Mouse (Mus musculus): Measurements from ENCODE around the gene Abcg3.
"Not testable (repeated sequence)": the region's sequence is repeated elsewhere in the genome, so short reads cannot be mapped to it uniquely, and the experiment has no call there.

Gene Abcg3

DNA sequence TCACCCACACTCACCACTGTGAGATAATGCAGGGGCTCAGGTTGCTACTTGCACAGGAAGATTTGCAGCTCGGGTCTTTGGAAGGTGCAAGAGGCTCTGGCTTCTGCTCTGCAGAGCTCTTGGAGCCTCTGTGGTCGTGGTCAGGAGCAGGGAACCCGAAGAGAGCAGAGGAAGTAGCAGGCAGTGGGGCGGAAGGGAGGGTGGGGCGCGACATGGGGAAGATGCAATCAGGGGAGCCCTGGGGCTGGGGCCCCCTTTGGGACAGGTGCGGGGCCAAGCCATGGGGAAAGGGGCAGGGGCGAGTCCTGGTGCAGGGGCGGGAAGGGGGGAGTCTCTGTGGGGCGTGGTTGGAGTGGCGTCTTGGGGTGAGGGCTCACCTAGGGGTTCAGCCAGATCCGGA, at the start of gene Abcg3:
TSS of gene Abcg3 (minus strand) at position 184 of the 400 bp plus-strand sequence.
- no peak for DNase-seq (ENCODE audit: low spot score in 2 of 2)

GRCm38 (mm10) chr5:105012551-105012950, 30.0 kb upstream of the Abcg3 start:
- no peak for DNase-seq (ENCODE audit: low spot score in 2 of 2)

- DNase-seq (ENCODE audit: low spot score in 2 of 2): no peak
These were observed 29.1 kb upstream of the Abcg3 start for GRCm38 (mm10) chr5:105011570-105011969.

DNA sequence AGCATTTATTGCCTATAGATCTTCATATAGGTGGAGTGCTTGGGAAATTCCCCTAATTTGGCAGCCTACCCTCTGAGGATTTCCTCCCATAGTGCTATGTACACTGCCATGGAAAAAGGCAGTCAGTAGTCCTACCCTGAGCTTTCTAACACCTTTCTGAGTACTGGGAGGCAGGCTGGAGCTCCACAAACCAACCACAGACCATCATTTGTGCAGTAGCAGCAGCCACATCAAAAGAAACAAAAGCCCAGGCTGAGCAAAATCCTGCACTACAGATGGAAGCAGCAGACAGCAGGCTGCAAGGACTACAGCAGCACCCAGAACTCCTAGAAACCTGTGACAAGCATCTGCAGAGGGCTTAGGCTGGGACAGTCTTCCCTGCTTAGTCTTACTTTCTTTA, 27.9 kb upstream of the Abcg3 start:
- no peak for DNase-seq (ENCODE audit: low spot score in 2 of 2)

GRCm38 (mm10) chr5:104989411-104989810, 6.9 kb upstream of the Abcg3 start:
- DNase-seq (ENCODE audit: low spot score in 2 of 2): no peak

- DNase-seq (ENCODE audit: low spot score in 2 of 2): no peak
These were observed 5.5 kb upstream of the Abcg3 start for GRCm38 (mm10) chr5:104988000-104988399.

DNA sequence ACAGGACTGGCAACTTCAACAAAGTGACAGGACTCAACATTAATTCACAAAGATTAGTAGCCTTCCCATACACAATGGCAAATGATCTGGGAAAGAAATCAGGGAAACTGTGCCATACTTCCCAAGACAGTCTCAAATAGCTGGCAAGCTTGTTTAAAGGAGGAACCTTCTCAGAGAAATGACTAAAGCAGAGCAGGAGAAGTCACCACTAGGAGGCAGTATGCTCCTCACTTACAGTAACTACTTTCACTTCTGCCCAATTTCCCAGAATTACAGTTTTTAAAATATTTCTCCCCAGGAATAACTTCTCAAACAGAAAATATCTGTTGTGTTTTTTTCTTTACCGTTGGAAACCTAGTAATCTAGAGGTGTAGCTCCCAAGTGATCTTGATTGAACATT, 4.2 kb upstream of the Abcg3 start:
- no peak for DNase-seq (ENCODE audit: low spot score in 2 of 2)

- no peak for DNase-seq (ENCODE audit: low spot score in 2 of 2)
These were observed 3.4 kb downstream of the Abcg3 start for GRCm38 (mm10) chr5:104979040-104979513.

- no peak for DNase-seq (ENCODE audit: low spot score in 2 of 2)
These were observed 24.3 kb downstream of the Abcg3 start for GRCm38 (mm10) chr5:104958141-104958793.

DNA sequence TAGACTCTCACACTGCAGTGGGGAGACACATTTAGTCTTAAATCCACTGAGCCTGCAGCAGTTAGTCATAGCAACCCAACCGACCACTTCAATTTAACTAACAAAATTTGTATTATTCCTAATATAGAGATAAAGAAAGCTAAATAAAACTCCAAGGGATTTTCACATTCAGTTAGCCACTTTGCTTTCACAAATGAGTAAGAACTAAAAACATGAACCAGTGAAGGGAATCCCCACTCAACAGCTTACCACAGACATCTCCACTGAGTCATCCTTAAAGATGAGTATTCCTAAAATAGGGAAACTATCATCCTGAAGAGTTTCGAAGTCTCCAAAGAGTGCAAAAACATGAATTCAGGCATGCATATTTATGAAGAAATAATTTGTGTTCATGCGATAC, 27.3 kb downstream of the Abcg3 start:
- no peak for DNase-seq (ENCODE audit: low spot score in 2 of 2)

DNA sequence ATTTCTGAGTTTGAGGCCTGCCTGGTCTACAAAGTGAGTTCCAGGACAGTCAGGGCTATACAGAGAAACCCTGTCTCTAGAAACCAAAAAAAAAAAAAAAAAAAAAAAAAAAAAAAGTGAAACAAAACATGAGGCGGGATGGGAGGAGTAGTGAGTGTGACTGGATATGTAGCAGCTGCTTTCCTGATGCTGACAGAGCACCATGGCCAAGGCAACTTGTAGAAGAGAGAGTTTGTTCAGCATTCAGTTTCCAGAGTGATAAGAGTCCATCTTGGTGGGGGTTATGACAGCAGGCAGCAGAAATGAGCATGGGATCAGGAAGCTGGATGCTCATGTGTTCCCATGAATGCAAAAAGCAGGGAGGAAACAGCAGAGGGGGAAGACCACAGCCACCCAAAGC, 35.6 kb downstream of the Abcg3 start:
- no peak for DNase-seq (ENCODE audit: low spot score in 2 of 2)

GRCm38 (mm10) chr5:104934148-104934547, 48.4 kb downstream of the Abcg3 start:
- DNase-seq (ENCODE audit: low spot score in 2 of 2): no peak

GRCm38 (mm10) chr5:104906556-104906955, 76.0 kb downstream of the Abcg3 start:
- not testable (repeated sequence) for DNase-seq (ENCODE audit: low spot score in 2 of 2)
